Mouse (Mus musculus) cerebellum, adult 2 months (tissue): ENCODE results near the gene Gm27021. TPM values are rescaled to one million over a fixed set of nuclear protein-coding genes. Genes with fewer than 3 reads are reported as not detected.

ENCODE experiments used
- DNase-seq, 2 experiments: peaks; one replicate each; pipeline ENCODE4 v3.0.0; 2021
- H3K27ac ChIP-seq: fragments of 200-500 bp; 2 replicates; pipeline ENCODE4 v1.5.1; 2012; ENCODE audit warnings: low read length, control low read depth, inconsistent platforms; ENCODE audit not compliant: insufficient read depth
- H3K27me3 ChIP-seq: fragments of 200-500 bp; 2 replicates; pipeline ENCODE4 v1.6.1; 2012; ENCODE audit warnings: inconsistent platforms, mild to moderate bottlenecking, low read length, moderate library complexity; ENCODE audit not compliant: control insufficient read depth, insufficient read depth
- H3K4me1 ChIP-seq: fragments of 200-500 bp; 2 replicates; pipeline ENCODE4 v1.6.1; 2011; ENCODE audit warnings: low read length; ENCODE audit not compliant: control insufficient read depth, insufficient read depth
- H3K4me3 ChIP-seq: fragments of 200-500 bp; replicated peaks from 2 replicates; pipeline ENCODE3; 2011; ENCODE audit warnings: mild to moderate bottlenecking, low read depth, low read length, control low read depth; ENCODE audit not compliant: insufficient read depth
- CTCF ChIP-seq: fragments of 200-500 bp; IDR thresholded peaks from 2 replicates; pipeline ENCODE4 v1.5.1; 2011; ENCODE audit warnings: low read depth, mild to moderate bottlenecking, control low read depth, low read length, moderate library complexity, borderline replicate concordance; ENCODE audit not compliant: insufficient read depth
- POLR2A ChIP-seq: fragments of 200-500 bp; IDR thresholded peaks from 2 replicates; pipeline ENCODE4 v1.6.1; 2011; ENCODE audit warnings: low read length, control low read depth, borderline replicate concordance; ENCODE audit not compliant: insufficient read depth
- WGBS: fragments of 180-500 bp; shearing (Covaris S2); methylation state at CpG from one replicate; pipeline ENCODE4 v1.1.7; 2018; 5-methylcytosine and 5-hydroxymethylcytosine counted together
- polyA plus RNA-seq: library from polyadenylated mRNA; depleted of rRNA; stranded (reverse); fragments of >200 nt; gene quantifications from 2 replicates; pipeline ENCODE4 v1.2.3, GENCODE M21; 2012

The Gm27021 gene
- polyA plus RNA-seq, 1 experiment, result 1.9 TPM

GRCm38 (mm10) chr8:120599504-120599903 is 68.4 kb downstream of the Gm27021 start:
- peaks cover 5% of the 10 kb centered on the region; the same call in 1 of the 2 replicates for H3K4me1 ChIP-seq

DNA sequence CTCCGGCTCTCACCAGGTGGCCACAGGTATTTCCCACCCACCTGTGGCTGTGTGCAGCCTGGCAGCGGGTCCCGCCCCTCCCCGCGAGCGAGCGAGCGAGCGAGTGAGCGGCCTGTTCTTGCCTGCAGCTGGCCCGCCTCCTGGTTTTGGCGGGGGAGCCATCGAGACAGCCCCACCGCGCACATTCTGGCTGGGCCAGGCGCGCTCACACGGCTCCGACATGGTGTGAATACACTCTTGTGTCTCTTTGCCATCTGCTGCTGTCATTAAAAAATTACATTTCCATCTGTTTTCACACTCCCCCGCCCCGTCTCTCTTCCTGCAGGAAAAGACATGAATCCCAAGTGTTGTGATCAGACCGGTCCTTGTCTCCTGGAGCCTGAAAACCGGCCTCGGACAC is 69.3 kb downstream of the Gm27021 start:
- WGBS, result 7% methylated on average over 24 of the region's 24 CpGs
- peak; percentile 65 to 78 for DNase-seq
- no peak overlapping the region for H3K4me3 ChIP-seq
- H3K4me1 ChIP-seq, result peaks cover 5% of the 10 kb centered on the region; the same call in 1 of the 2 replicates
- no peaks in the 10 kb centered on the region for H3K27me3 ChIP-seq
- H3K27ac ChIP-seq, result no peak overlapping the region
- no peak for TF ChIP-seq CTCF
- no peak for TF ChIP-seq POLR2A

More at GRCm38 (mm10) chr8:120599504-120599903, 68.4 kb downstream of the Gm27021 start:
- Histone ChIP-seq H3K4me3 (no peak overlapping the region), H3K27me3 (no peaks in the 10 kb centered on the region), H3K27ac (no peak overlapping the region)
- TF ChIP-seq POLR2A (no peak), CTCF (peak; percentile 80)
- WGBS, result 48% methylated on average over 7 of the region's 7 CpGs
- peak; percentile 76 to 85 for DNase-seq

DNA sequence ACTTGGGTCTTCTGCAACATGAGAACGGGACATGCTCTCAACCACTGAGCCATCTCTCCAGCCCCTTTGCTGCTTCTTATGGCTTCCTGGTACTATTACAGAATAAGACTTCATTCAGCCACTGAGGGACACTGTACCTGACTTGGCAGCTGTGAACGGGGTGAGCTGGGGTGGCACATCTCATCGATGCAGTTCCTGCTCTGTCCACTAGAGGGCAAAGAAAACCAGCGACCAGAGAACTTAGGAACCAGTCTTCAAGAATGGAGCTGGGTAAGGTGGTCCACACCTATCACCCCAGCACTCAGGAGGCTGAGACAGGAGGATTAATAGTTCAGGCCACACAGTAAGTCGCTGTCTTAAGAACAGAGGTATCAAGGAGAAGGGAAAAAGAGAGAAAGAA is 71.9 kb downstream of the Gm27021 start:
- DNase-seq, result peak; percentile 62 to 65
- Histone ChIP-seq H3K4me1 (peaks cover 12% of the 10 kb centered on the region), H3K27me3 (no peaks in the 10 kb centered on the region), H3K4me3 (no peak overlapping the region), H3K27ac (no peak overlapping the region)
- 18% methylated on average over 5 of the region's 5 CpGs for WGBS
- TF ChIP-seq CTCF (peak; percentile 88), POLR2A (no peak)

- TF ChIP-seq POLR2A, result no peak
- peak; percentile 44; the same call in 1 of the 2 replicates for TF ChIP-seq CTCF
- H3K4me1 ChIP-seq, result peaks cover 12% of the 10 kb centered on the region
- no peak for DNase-seq
- no peak overlapping the region for H3K4me3 ChIP-seq
- 88% methylated on average over 5 of the region's 5 CpGs for WGBS
- H3K27ac ChIP-seq, result no peak overlapping the region
- H3K27me3 ChIP-seq, result no peaks in the 10 kb centered on the region
These were observed 73.3 kb downstream of the Gm27021 start for GRCm38 (mm10) chr8:120594571-120594970.

DNA sequence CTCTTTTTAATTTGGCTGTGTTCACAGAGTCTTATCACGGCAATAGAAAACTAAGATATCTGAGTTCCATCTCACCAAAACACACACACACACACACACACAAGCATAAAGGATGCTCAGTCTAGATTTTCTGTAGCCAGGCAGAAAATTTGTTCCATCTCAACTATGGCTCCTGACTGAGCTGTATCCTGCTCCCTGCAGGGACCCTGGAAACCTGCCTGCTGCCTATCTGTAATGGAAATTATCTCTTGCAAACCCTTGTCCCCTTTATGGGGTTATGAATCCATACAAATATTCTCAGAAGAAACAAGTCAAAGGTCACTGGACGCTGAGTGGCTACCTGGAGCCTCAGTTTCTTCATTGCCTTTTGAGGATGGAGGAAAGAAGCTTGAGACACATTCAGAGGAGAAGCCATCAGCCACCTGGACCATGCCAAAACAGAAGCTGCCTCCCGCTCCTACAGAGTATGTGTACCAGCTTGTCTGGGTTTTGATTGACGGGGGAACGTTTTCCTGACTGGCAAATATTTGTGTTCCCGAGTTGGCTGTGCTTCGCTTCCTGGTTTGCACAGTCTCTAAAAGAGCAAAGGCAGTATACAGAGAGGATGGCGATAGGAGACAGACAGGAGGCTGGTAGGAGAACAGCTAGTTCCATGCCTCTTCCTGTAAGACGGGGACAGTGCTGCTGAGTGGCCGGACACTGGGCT is 76.1 kb downstream of the Gm27021 start:
- WGBS, result 25% methylated on average over 10 of the region's 10 CpGs
- peak in 1 of 2 experiments; percentile 57 for DNase-seq
- Histone ChIP-seq H3K27me3 (no peaks in the 10 kb centered on the region), H3K4me3 (no peak overlapping the region), H3K4me1 (peaks cover 7% of the 10 kb centered on the region), H3K27ac (no peak overlapping the region)
- TF ChIP-seq CTCF (no peak), POLR2A (no peak)

- Histone ChIP-seq H3K4me3 (no peak overlapping the region), H3K27ac (no peak overlapping the region), H3K4me1 (peaks cover 7% of the 10 kb centered on the region), H3K27me3 (no peaks in the 10 kb centered on the region)
- TF ChIP-seq POLR2A (no peak), CTCF (no peak)
- WGBS, result 60% methylated on average over 2 of the region's 2 CpGs
- DNase-seq, result no peak
These were observed 78.0 kb downstream of the Gm27021 start for GRCm38 (mm10) chr8:120589921-120590320.

GRCm38 (mm10) chr8:120588908-120589771 is 78.7 kb downstream of the Gm27021 start, which contains the start of gene Gins2:
Gene Gins2 (minus strand): TSS chr8:120589304.
- H3K27ac ChIP-seq, result no peak within 1 kb of the TSS
- no peak for TF ChIP-seq CTCF
- no peak for TF ChIP-seq POLR2A
- H3K27me3 ChIP-seq, result no peaks in the 10 kb centered on the region
- DNase-seq, result peak; percentile 99 to 100
- peak within 1 kb of the TSS; percentile 62 for H3K4me3 ChIP-seq
- 1% methylated on average over 67 of the region's 67 CpGs for WGBS
- peaks cover 7% of the 10 kb centered on the region for H3K4me1 ChIP-seq
